Mouse (Mus musculus): ENCODE measurements around the gene Zbtb16. TPM values are rescaled to one million over a fixed set of nuclear protein-coding genes. Genes with fewer than 3 reads are reported as not detected.
A peak's percentile ranks its signal among the peaks of the same experiment; 100 is the strongest.

Gene Zbtb16
- total RNA-seq, 2 experiments from 2014 or later, result 108 to 116 TPM

DNA sequence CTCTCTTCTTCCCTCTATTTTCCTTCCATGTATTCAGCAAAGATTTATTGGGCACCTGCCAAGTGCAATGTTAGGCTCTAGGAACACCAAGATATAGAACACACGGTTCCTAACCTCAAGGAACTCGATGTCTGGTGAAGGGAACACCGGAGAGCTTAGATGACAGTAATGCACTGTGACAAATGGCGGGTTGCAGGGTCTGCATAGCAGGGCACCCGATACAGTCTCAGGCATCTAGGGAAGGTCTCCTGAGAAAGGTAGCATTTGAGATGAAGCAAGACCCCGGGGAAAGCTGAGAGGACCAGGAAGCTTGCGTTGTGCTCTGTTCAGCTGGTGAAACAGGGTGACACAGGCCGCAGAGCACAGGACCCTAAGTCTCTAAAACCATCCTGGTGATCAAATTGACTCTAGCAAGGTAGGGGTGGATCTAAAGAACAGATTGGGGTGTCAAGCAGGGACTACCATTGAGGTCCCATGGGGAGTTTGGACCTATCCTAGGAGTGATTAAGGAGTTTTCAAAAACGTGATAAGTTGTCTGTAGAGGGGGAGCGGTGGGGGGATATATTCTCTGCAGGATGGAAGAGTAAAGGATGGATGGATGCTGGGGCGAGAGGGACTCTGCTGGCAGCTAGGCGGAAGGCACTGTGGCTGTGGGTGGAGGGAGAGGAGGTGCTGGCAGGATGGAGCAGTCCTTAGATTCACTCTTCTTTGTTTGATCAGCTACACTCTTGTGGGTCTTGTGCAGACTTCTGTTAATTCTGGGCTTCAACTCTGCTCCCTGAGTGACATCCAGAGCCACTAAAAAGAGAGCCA, 187.5 kb downstream of the Zbtb16 start:
- DNase-seq (ENCODE audit: low spot score), result no peak

GRCm38 (mm10) chr9:48647648-48648284, 188.3 kb downstream of the Zbtb16 start:
- no peak for DNase-seq (ENCODE audit: low spot score)

DNA sequence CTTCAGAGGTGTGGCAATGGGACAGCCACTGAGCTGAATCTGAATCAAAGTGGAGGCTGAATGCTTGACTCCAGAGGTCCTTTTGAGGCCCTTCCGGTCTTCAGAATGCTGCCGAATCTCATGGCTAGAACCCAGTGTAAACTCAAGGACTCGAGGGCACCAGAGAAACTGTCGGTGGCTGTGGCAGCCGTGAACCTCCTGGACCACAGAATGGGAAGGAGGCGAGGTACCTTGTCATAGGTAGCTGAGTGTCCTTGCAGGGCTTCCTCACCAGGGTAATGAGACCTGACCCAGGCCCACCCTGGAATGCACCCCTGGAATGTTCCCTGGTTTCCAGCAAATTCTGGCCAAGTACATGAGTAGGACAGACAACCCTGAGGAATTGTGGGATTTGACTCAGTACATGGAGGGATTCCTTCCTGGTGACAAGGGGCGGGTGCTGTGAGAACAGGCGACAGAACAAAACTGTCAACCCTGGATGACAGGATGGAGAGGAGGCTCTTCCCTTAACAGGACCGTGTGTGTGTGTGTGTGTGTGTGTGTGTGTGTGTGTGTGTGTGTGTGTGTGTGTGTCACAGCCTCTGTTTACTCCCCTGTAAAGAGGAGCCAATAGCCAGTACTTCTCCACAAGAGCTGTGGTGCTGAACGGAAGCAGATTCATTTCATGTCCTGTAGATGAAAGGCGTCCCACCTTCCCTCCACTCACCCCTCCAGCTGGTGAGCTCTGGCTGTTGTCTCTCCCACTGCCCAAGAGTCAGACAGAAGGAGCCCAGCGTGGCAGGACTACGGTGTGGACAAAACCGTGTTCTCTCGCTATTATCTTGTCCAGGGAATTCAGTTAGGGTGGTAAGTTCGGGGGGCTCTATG, 189.0 kb downstream of the Zbtb16 start:
- peak; percentile 36 for DNase-seq (ENCODE audit: low spot score)

DNA sequence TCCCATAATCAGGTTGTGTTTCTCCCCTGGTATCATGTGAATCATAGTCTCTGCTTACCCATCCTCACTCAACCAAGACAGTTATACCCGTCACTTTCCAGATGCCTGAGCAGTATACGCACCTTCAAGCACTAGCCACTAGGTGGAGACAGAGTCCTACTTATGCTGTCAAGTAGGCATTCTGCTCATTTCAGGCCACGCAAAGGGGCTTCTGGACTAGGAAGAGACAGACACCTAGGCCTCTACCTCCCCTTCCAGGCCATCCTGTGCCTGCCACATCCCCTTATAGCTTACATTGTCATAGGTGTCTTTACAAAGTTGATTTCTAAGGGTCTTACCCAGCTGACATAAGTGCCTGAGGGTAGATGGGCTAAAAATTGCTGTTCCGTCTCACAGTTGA, 189.8 kb downstream of the Zbtb16 start:
- peak; percentile 90 for DNase-seq (ENCODE audit: low spot score)

DNA sequence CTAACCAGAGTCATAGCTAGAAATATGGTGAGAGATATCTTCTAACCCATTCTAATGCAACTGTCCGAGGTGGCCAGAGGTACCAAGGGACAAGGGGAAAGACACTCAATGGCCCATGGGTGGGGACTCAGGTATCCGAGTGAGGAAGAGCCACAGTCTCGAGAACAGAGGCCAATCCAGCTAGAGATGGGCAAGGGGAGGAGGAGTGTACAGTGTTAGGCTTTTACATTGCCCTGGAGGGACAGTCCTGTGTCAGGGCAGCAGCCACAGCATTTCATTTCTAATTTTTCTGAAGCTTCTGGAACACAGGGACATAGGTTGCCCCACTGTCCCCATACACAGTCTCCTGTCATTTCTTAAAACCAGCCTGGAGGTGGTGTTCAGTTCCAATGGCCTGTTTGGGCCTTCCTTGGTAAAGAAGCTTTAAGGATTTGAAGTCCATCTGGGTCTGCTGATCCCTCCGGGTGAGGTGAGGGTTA, 190.3 kb downstream of the Zbtb16 start:
- no peak for DNase-seq (ENCODE audit: low spot score)

GRCm38 (mm10) chr9:48644926-48645647, 190.9 kb downstream of the Zbtb16 start:
- DNase-seq (ENCODE audit: low spot score), result peak; percentile 72

GRCm38 (mm10) chr9:48644376-48644775, 191.6 kb downstream of the Zbtb16 start:
- DNase-seq (ENCODE audit: low spot score), result no peak

- no peak for DNase-seq (ENCODE audit: low spot score)
Measured at GRCm38 (mm10) chr9:48641636-48642035, 194.4 kb downstream of the Zbtb16 start.

GRCm38 (mm10) chr9:48640881-48641280, 195.1 kb downstream of the Zbtb16 start:
- DNase-seq (ENCODE audit: low spot score), result no peak

DNA sequence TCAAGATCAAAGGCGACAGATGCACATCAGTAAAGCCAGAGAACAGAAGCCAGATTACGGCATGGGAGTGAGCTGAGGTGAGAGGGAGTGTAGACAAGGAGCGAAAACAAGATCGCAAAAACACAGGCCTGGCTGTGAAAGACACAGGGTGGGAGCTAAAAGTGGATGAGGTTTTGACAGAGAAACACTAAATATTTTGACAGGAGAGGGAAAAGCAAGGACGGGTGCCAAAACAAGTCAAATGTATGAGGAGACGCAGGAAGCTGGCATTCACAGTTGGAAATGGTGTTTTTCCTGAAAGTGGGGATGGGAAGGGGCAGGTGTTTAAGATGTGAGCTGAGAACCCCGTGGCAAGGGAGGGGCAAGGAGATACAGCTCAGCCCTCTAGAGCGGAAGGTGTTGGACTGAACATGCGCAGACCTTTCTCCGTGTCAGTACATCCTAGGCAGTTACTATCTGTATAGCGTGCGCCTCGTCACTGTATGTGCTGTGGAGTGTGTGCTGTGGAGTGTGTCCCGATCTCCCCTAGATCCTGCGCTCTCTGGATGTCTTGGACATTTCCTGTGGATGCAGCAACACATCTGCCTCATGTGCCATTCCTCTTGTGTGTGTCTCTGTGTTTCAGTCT, 197.7 kb downstream of the Zbtb16 start:
- DNase-seq (ENCODE audit: low spot score), result no peak

DNA sequence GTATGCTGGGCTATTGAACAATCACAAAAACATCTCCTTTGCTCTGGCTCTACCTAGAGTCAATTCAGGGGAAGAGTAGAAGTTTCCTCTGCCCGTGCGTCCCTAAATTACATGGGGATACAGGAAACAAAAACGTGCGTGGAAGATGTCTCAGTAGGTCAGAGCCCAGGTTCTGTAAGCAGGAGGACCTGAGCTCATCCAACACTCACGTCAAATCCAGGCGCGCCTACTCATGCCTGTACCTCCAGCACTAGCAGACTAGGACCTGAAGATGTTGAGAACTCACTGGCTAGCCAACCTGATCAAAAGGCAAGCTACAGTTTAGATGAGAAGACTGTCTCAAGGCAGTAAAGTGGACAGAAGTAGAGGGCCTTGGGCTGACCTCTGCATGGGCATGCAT, 198.9 kb downstream of the Zbtb16 start:
- no peak for DNase-seq (ENCODE audit: low spot score)

DNA sequence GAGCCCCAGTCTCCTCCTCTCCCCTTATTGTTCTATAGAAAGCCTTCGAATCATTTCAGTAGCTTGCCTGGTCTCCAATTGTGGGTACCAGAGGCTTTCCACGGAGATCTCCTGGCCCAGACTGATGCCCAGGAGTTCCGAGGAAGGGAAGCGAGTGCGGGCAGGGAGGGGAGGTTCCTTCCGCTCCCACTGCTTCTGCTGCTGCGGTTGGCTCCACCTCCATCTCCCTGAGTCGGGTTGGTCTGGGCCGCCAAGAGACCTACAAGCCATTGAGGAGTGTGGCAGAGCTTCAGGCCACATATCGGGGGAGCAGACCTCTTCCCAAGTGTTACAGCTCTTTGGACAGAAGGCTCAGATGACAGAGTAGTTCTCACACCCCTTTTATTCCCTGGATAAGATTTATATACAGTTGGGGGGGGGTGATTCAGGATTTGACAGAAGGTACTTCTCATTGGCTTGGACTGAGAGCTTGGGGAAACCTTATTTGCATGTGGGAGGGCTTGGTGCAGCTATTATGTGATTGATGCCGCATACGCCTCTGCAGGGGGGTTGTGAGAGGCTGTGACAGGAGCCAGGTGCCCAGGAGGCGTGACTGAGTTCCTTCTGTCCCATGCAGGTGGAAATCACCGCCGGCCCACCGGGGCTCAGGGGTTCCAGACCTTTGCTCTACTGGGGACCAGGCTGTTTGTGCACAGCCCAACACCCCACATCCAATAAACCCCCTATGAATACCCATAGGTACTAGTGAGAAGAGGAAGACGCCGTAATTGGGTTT, 200.3 kb downstream of the Zbtb16 start:
- no peak for DNase-seq (ENCODE audit: low spot score)

- DNase-seq (ENCODE audit: low spot score), result no peak
Measured at GRCm38 (mm10) chr9:48633147-48633546, 202.9 kb downstream of the Zbtb16 start.

DNA sequence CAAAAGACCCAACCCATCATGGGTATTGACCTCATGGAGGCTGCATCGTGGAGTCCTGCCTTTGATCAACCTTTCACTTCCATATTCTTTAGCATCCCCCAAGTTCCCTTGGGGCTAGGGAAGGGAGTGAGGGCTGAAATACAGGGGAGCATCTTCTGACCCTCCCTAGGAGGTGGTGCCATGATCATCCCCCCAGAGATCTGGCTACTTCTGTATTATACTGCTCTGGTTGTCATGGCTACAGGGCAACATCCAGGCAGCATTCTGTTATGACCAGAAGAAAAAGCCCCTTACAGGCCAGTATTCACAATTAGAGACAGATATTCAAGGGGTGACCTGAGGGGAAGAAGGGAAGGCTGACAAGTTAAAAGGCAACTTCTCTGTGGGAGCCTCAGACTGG, 216.8 kb downstream of the Zbtb16 start:
- no peak for DNase-seq (ENCODE audit: low spot score)

DNA sequence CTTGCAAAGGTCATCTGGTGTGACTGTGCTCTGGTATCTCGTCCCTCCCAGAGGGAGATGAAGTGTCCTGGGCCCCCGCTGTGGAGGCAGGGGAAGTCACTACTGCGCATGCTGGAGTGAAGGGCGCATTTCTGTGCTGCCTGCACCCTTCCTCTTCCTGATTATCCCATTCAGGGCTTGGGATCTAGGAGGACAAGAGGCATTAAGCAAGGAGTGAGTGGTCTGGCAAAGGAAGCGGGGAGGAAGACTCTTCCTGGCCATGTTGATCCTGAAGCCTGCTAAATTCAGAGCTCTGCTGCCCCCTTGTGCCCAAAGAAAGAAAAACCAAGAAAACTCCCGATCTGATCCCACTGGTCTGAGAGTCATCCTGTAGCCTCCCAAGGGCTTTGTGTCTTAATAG, 217.4 kb downstream of the Zbtb16 start:
- peak; percentile 86 for DNase-seq (ENCODE audit: low spot score)

DNA sequence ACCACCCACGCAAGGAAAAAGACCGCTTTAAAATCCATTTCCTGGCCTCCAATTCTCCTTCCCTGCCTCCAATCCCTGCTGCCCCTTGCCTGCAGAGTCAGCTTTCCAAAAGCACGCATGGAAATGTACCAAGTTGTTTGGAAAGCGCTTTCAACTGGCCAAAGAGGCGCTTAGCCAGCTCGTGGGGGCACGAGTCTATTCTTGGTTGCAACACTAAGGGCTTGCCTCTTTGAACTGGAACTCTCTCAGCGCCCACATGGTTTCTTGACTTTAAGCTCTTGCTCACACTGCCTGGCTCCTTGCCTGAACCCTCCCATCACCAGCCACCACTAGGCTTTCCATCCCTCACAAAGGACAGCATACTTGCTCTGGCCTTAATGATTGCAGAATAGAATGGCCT, 217.9 kb downstream of the Zbtb16 start:
- DNase-seq (ENCODE audit: low spot score), result peak; percentile 78

- no peak for DNase-seq (ENCODE audit: low spot score)
Measured at GRCm38 (mm10) chr9:48617511-48618010, 218.5 kb downstream of the Zbtb16 start.

- no peak for DNase-seq (ENCODE audit: low spot score)
Measured at GRCm38 (mm10) chr9:48613221-48613620, 222.8 kb downstream of the Zbtb16 start.

- peak; percentile 53 for DNase-seq (ENCODE audit: low spot score)
Measured at GRCm38 (mm10) chr9:48612542-48612941, 223.5 kb downstream of the Zbtb16 start.

DNA sequence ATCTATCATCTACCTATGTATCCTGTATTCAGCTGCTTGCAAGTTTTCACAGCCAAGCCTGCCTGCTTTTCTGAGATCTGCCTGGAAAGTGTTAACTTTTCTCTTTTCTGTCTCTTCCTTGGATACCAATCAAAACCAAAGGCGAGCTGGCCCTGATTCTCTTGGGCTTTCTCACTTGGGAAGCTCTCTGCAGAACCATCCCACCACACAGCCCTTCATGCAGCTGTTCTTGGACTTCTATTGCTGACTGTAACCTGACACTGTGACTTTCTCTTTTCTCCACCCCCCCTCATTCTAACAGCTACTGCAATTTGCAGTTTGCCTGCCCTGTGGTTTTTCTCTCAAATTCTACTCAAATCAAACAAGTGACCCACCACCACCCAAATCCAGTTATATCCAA, 225.0 kb downstream of the Zbtb16 start:
- no peak for DNase-seq (ENCODE audit: low spot score)
